Mouse (Mus musculus) E14TG2a.4 (cell line): ENCODE measurements around the gene Cpm.

Source experiments
- CTCF ChIP-seq: conservative IDR thresholded peaks from 2 replicates; pipeline ENCODE4 v1.5.1; 2014; ENCODE audit warnings: low read length
- NANOG ChIP-seq: IDR thresholded peaks from 2 replicates; pipeline ENCODE4 v1.6.1; 2014; ENCODE audit warnings: borderline replicate concordance, low read length, mixed read lengths
- POU5F1 ChIP-seq: IDR thresholded peaks from 2 replicates; pipeline ENCODE4 v1.6.1; 2014; ENCODE audit warnings: low read length, borderline replicate concordance

DNA sequence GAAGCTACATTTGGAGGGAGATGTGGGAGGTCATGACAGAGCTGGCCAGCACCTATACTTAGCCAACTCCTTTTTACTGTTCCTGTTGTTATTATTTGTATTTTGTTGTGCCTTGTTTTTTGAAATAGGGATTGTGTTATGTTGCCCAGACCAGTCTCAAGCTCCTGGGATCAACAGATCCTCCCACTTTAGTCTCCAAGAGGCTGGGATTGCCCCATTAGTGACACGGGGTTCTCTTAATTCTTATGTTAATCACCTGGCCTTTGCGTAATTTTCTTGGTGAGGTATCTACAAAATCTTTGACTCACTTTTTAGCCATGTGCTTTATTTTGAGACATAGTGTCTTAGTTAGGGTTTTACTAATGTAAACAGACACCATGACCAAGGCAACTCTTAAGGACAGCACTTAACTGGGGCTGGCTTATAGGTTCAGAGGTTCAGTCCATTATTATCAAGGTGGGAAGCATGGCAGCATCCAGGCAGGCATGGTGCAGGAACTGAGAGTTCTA, 18.7 kb downstream of the Cpm start:
- no peak for TF ChIP-seq CTCF
- TF ChIP-seq NANOG = no peak
- TF ChIP-seq POU5F1 = no peak
